Mouse (Mus musculus) heart, embryonic 15.5 days (tissue): ENCODE results near the gene C2cd4c. TPM values are rescaled to one million over a fixed set of nuclear protein-coding genes. Genes with fewer than 3 reads are reported as not detected.

Source experiments
- polyA plus RNA-seq: library from polyadenylated mRNA; unstranded; fragments of >200 nt; fragmentation: Nextera tagmentation; extraction: Ambion mirVana; gene quantifications from 2 replicates; pipeline ENCODE4 v1.2.1, GENCODE M21; 2015

The C2cd4c gene
- polyA plus RNA-seq, 1 experiment from 2014 or later = not detected

Other genes starting within 250 kb of the C2cd4c start
- gene Vmn2r83, start 145.3 kb downstream of the C2cd4c start, polyA plus RNA-seq = not detected in 2 replicates
- gene Plpp2, start 80.2 kb downstream of the C2cd4c start, polyA plus RNA-seq = 7.9 and 10.9 TPM in 2 replicates
- gene Mier2, start 58.8 kb downstream of the C2cd4c start, polyA plus RNA-seq = 21.7 and 32.9 TPM in 2 replicates
- gene Theg, start 26.7 kb downstream of the C2cd4c start, polyA plus RNA-seq = not detected in 2 replicates
- gene Shc2, start 23.9 kb upstream of the C2cd4c start, polyA plus RNA-seq = 2.0 and 3.9 TPM in 2 replicates
- gene Odf3l2, start 31.7 kb upstream of the C2cd4c start, polyA plus RNA-seq = not detected in 2 replicates
- gene Madcam1, start 50.5 kb upstream of the C2cd4c start, polyA plus RNA-seq = 1.4 and 1.9 TPM in 2 replicates
- 39.5 and 46.8 TPM in 2 replicates for gene Tpgs1, start 55.3 kb upstream of the C2cd4c start, polyA plus RNA-seq
- gene Cdc34, start 68.2 kb upstream of the C2cd4c start, polyA plus RNA-seq = 86.7 and 98.4 TPM in 2 replicates
- 1.1 TPM in 2 replicates for gene Gzmm, start 75.0 kb upstream of the C2cd4c start, polyA plus RNA-seq
- 998 and 1,017 TPM in 2 replicates for gene Bsg, start 90.5 kb upstream of the C2cd4c start, polyA plus RNA-seq
- gene Hcn2, start 102.6 kb upstream of the C2cd4c start, polyA plus RNA-seq = 0.08 and 0.09 TPM in 2 replicates
- gene Polrmt, start 132.6 kb upstream of the C2cd4c start, polyA plus RNA-seq = 30.0 and 36.5 TPM in 2 replicates
- gene Fgf22, start 141.1 kb upstream of the C2cd4c start, polyA plus RNA-seq = 0.06 and 0.16 TPM in 2 replicates
- 54.0 and 65.5 TPM in 2 replicates for gene Rnf126, start 152.9 kb upstream of the C2cd4c start, polyA plus RNA-seq
- 29.0 and 30.9 TPM in 2 replicates for gene Fstl3, start 163.2 kb upstream of the C2cd4c start, polyA plus RNA-seq
- 0.49 and 5.1 TPM in 2 replicates for gene Prss57, start 176.9 kb upstream of the C2cd4c start, polyA plus RNA-seq
- 57.8 and 73.1 TPM in 2 replicates for gene Palm, start 179.5 kb upstream of the C2cd4c start, polyA plus RNA-seq
- 0.81 and 1.3 TPM in 2 replicates for gene Misp, start 207.0 kb upstream of the C2cd4c start, polyA plus RNA-seq
- gene Ptbp1, start 240.4 kb upstream of the C2cd4c start, polyA plus RNA-seq = 89.6 and 162 TPM in 2 replicates